Mouse (Mus musculus): ENCODE data around the gene App.

The App gene

DNA sequence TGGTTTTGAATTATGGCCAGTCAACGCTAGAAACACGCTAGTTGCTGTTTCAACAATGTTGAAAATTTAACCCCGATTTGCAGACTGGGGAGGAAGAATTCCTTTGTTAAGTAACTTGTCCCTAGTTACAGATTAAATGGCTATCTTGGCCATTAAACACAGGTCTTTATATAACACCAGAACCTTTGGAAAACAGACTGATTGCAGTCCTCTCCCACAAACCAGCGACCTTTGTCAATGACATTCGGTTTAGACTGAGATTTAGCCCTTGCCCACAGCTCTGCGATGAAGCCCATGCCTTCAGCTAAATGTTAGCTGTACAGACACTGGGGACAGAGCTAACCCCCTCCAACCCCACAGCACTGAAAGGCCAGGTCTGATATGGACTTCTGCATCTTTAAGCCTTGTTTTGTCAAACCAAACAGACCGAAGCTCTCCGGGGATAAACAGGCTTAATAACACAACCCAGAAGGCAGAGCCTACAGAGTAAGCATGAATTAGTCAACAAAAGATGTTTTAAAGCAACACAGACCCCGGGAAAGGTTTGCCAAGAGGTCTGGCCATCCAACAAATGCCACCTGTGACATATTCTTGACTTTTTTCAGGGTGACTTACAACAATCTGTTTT lies 152.8 kb downstream of the App start:
- no peak for DNase-seq (ENCODE audit: low spot score in 2 of 2)

DNA sequence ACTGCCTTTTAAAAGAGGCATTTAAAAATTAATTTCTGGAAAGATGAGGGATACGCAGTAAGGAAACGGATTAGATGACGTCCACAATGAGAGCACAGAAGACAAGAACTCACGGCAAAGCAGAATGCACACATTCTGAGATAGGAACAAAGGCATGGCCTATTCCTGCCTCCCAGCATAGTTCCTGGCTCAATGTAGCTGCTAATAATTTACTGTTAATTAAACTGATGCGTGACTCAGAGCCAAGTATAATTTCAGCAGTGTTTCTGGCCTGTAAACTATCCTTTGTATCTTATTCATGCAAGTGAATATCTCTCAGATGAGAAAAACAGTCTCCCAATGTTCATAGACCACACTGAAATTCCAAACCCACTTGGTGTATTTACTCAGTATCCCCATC lies 154.3 kb downstream of the App start:
- no peak for DNase-seq (ENCODE audit: low spot score in 2 of 2)

DNA sequence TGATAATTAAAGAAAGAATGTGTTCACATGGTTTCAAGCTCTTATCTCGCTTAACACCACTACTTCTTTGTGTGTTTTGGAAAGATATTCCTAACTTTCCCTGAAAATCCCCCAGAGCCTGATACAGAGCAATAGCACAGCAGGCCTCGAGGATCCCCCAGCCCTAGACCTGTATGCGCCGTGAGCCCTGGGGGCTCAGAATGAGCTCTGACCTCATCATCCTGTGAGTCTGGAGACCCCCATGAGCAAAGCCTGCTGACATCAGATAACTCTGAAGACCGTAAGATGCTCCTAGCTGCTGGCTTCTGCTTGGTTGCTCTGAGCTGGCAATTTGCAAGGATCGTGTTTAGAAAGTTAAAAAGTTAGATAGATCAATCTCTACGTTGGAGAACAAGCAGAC lies 155.7 kb downstream of the App start:
- DNase-seq (ENCODE audit: low spot score in 2 of 2) = no peak

- DNase-seq (ENCODE audit: low spot score in 2 of 2) = no peak
Observed at GRCm38 (mm10) chr16:85012695-85013094, 160.9 kb downstream of the App start.

DNA sequence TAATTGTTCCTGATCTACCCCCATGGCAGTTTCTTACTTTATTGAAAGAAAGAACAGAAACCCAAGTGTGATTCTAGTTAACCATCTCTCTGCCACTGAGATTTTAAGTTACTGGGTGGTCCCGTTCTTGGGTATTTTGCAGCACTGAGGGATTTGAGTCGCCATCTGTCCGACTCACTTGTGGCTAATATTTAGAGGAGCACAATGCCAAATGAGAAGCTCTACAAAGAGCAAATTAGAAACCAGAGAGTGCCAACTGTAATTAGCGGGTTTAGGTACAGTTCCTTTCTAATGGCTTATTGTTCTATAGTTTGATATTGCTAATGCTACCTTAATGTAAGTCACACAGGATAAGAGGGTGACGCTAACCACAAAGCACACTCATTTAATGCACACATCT lies 161.4 kb downstream of the App start:
- DNase-seq (ENCODE audit: low spot score in 2 of 2) = no peak

DNA sequence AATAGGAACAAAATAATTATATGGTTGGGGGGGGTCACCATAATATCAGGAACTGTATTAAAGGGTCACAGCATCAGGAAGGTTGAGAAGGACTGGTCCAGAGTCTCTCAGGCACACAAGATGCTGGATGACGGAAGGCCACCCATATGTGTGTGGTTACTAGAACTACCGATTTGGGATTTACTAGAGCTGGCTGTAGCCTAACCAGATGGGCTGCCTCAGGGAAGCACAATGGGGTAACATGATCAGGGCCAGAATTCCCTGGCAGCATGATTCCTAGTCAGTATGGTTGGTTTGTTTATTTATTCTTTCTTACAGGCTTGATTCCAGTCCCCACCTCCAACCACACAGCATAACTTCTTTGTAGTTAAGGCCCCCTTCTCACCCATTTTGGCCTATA lies 162.9 kb downstream of the App start:
- DNase-seq (ENCODE audit: low spot score in 2 of 2) = no peak

- DNase-seq (ENCODE audit: low spot score in 2 of 2) = no peak
Observed at GRCm38 (mm10) chr16:85008866-85009645, 164.5 kb downstream of the App start.

DNA sequence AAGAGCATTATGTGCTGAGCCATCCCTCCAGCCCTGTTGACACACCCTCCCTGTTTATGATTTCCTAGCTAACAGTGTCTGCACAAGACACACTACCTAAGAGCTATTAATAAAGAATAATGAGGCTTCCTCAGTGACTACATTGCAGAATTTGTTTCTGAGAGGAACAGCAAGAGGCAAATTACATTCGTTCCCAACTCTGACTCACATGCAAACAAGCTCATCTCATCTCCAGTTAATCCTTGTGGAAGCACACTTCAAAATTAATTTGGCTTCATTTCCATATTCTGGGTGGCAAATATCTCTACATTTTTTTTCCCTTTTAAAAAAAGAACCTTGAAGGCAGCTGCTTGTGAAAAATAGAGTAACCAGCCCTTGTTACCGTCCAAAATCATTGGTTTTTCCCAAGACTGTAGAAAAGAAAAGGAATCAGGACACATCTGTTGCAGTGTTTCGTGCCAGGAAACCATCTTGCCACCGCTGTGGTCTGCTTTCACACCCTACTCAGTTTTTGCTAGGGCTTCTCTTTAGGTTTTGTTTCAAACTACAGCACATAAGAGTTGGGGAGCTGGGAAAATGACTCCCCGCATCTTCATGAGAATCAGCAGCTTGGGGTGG lies 171.5 kb downstream of the App start:
- DNase-seq (ENCODE audit: low spot score in 2 of 2) = no peak

DNA sequence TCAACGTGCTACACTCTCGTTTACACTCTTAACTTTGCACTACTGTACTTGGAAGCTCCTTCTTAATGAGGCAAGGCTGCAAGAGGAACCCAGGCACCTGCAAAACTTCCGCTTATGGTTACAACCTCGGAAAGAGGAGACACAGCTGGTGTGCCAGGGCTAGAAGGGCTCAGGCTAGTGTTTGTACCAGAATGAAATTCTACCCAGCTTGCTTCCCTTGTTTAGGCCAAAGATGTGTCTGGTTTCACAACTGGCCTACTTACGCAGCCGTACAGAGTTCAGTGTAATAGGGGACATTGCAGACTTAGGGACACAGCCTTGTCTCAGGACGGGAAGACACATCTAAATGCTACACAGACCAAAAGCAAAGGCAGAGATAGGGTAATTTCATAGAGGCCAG lies 173.3 kb downstream of the App start:
- DNase-seq (ENCODE audit: low spot score in 2 of 2) = no peak

DNA sequence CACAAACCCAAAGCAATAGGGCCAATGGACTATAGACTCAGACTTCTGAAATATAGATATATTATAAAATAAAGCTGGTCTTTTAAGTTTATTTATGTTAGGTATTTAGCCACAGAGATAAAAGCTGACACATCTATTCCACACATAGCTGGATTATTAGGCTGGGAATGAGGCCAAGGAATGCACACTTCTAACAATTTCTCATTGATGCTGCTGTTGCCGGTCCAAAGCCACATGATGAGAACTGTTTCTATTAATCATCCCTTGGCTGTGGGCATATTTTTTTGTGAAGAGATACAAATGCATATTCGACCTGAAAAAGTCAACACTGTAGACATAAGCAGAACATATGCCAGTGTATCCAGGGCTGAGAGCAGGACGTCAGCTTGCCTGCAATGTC lies 176.0 kb downstream of the App start:
- DNase-seq (ENCODE audit: low spot score in 2 of 2) = no peak

GRCm38 (mm10) chr16:84995441-84995867 lies 178.1 kb downstream of the App start:
- DNase-seq (ENCODE audit: low spot score in 2 of 2) = no peak

DNA sequence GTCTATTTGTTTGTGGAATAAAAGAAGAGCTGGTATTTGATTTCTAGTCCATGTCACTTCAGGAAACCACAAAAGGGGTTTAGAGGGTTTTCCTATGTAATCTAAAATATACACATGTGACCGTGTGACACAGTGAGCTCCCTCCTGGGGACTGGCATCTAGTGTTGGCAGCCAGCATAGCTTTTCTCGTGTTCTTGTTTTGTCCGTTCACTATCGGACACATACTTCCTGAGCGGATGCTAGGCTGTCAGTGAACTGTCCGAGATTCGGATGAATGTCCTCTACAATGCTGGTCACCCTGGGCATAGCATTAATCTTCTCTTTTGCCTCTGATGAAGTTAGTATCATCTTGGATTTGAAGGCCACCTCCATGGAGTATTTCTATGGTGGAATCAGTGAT lies 180.7 kb downstream of the App start:
- DNase-seq (ENCODE audit: low spot score in 2 of 2) = no peak

DNA sequence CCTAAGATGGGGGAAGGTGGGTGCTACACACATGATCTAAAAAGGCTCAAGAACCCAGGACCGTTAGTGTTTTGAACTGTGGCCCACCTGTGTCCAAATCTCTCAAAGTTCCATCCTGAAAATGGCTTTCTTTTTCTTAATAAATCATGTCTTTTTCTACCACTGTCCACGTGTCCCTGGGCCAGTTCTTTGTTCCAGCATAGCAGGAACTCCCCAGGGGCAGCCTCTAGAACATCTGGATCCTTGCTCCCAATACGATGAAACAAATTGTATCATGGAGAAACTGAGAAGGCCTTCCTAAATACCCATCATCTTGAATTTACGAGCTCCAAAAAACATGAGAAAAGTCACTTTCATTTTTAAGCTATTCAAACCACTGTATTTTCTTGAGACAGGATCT lies 182.6 kb downstream of the App start:
- no peak for DNase-seq (ENCODE audit: low spot score in 2 of 2)

DNA sequence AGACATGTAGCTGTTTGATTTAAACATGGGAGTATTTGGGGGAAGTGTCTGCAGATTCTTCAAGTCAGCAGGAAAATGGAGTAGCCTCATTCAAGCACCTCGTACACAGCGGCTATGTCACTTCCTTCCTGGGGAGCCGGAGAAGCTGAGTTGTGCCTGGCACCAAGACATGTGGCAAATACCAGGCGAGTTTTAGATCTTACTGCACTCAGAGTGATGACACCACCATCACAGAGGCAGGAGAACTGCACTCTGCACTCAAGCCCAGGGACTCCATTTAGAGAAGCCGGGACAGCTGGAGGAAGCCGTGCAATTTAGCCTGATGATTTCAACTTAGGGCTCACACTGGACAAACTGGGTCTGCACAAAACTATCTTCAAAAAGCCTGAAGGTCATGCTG lies 183.6 kb downstream of the App start:
- no peak for DNase-seq (ENCODE audit: low spot score in 2 of 2)

- DNase-seq (ENCODE audit: low spot score in 2 of 2) = no peak
Observed at GRCm38 (mm10) chr16:84989476-84989875, 184.1 kb downstream of the App start.

GRCm38 (mm10) chr16:84987724-84988287 lies 185.8 kb downstream of the App start:
- no peak for DNase-seq (ENCODE audit: low spot score in 2 of 2)

DNA sequence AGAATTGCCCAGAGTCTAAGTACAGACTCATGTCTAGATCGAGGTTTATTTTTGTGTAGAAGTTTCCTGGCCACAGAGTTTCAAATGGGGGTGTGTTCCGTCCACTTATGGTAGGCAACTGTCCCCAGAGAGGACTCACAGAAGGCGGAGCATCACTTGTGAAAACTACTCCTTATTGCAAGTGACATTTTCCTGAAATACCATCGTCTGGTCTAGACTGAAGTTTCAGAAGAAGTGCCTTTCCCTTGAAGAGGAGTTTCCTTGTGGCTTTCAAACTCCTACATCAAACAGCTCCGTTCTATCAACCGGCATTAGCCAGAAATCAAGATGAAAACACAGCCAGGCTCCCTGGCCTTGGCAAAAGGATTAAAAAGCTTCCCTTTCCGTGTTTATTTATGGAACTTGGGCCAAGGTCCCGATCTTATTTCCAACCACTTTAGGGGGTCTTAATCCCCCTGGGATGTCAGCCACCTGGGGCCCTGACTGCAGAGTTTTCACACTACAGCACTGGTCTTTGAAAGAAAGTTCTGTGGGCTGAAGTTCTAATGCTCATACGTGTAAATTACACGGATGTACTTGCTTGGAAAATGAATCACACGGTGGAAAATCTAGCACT lies 187.4 kb downstream of the App start:
- DNase-seq (ENCODE audit: low spot score in 2 of 2) = no peak

DNA sequence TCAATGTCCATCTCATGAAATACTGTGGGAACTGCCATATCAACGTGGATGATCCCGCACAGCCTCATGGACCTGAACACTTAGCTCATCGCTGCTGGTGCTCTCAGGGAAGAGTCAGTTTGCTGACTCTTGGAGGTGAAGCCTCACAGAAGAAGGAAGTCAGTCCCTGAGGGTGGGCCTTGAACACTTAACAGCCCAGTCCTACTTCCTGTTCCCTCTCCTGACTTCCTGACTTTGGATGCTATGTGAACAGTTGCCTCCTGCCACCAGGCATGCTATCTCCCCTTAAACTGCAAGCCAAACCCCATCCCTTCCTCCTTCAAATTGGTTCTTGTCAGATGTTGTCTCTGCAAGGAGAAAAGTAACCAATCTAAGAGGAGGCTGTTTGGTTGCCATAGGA lies 188.2 kb downstream of the App start:
- no peak for DNase-seq (ENCODE audit: low spot score in 2 of 2)

DNA sequence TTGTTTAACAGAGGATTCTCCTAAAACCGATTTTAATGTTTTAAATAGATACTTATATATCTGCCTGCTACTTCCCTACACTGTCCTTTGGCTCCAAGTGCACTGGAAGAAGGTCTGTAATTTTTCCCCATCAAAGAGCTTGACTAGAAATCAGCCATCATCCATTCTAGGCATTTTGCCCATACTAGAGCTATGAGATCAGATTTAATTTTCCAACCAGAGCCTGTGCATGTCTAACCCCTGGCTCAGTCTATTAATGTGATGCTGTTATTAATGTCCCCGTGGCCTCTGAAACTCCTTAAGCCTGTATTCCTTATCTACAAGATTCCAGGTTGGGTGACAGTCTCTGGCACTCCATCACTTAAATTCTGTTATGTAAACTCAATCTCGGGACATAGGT lies 190.1 kb downstream of the App start:
- no peak for DNase-seq (ENCODE audit: low spot score in 2 of 2)

DNA sequence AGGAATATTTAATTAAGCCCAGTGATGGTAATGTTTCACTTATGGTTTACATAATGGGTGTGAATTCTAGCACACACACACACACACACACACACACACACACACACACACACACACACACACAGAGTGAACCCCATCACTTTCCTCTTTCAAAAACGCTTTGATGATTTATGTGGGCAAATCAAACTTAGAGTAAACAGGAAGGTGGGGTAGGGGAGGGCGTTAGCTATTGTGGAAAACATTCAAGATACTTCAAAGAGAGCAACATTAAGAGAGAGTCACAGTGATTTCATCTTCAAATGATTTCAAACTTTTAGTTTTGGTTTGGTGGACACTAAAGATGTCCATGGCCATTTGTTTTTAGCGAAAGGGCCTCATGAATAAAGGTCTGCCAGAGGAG lies 191.0 kb downstream of the App start:
- no peak for DNase-seq (ENCODE audit: low spot score in 2 of 2)

- DNase-seq (ENCODE audit: low spot score in 2 of 2) = no peak
Observed at GRCm38 (mm10) chr16:84978589-84978988, 195.0 kb downstream of the App start.

GRCm38 (mm10) chr16:84974176-84974518 lies 199.4 kb downstream of the App start:
- DNase-seq (ENCODE audit: low spot score in 2 of 2) = no peak

All from urinary bladder, postnatal 4 days (tissue).